Mouse (Mus musculus) G1E-ER4 (cell line): Measurements from ENCODE around the gene Dpp8. TPM values are rescaled to one million over a fixed set of nuclear protein-coding genes. Genes with fewer than 3 reads are reported as not detected.

Source experiments
- GATA1 ChIP-seq: IDR thresholded peaks from one replicate; pipeline ENCODE4 v1.8.0; 2012; ENCODE audit warnings: low read length, inconsistent platforms
- polyA plus RNA-seq: library from polyadenylated mRNA; stranded (reverse); fragments of >175 nt; gene quantifications from 2 replicates; pipeline ENCODE4 v1.2.3, GENCODE M21; 2012

The Dpp8 gene
- polyA plus RNA-seq, 1 experiment = 14.5 TPM

DNA sequence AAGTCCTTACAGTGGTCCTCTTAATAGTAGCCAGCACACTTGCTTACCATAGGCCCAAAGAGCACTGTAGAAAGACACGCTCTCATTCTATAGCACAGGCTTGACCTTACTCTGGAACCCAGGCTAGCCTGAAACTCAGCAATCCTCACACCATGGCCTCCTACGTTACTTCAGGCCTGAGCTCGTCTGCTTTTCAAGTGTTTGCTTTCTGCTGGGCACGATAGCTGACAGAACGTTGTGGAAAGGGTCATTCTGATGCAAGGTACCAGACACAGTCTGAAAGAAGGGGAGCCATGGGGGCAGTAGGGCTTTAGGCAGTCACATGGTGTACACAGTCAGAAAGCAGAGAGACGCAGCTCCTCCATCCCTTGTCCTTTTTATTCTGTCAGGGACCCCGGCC is 32.0 kb downstream of the Dpp8 start:
- TF ChIP-seq GATA1 = no peak

DNA sequence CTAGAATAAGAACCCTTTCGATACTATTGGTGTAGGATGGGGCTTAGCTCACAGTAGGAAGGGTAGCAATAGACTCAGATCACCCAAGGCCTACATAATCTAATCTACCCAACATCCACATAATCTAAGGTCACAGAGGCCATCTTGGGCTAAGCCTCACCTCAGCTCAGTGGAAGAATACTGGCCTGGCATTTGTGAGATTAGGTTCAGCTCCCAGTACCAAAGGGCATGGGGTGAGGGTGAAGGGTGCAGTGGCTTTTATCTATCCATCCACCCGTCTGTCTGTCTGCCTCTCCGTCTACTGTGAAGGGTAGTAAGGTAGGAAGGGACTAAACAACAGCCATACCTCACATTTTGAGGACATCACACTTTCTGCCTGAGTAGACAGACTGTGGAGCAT is 38.4 kb downstream of the Dpp8 start:
- peak; percentile 90 for TF ChIP-seq GATA1

DNA sequence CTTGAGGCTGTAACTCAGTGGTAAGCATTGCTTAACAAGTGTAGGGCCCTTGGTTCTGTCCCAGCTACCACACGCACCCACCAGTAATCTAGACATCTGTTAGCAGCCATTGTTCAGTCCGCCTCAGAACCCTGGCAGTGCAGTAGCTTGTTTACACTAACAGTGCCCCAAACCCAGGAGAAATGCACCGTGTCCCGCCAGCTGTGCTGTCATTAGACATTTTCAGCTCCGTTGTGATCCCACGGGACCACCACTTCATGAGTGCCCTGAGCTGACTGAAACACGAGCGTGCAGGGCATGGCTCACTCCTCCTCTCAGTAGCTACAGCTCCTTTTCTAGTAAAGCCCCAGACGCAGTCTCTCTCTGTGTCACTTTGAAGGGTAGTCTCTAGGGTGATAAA is 41.3 kb downstream of the Dpp8 start:
- no peak for TF ChIP-seq GATA1

DNA sequence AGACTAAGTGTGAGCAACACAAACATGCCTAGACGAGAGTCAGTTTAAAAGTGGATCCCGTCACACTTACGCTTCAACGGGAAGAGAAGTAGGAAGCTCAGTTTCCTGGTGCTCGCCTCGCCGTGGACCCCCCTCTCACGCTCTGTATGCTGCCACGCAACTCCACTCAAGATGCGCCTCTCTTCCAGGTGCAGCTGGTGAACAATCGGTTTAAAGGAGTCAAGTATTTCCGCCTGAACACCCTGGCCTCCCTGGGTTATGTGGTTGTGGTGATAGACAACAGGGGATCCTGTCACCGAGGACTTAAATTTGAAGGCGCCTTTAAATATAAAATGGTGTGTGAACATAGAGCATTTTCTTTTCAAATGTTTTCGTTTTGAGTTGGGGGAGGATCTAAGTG is 42.0 kb downstream of the Dpp8 start:
- no peak for TF ChIP-seq GATA1

DNA sequence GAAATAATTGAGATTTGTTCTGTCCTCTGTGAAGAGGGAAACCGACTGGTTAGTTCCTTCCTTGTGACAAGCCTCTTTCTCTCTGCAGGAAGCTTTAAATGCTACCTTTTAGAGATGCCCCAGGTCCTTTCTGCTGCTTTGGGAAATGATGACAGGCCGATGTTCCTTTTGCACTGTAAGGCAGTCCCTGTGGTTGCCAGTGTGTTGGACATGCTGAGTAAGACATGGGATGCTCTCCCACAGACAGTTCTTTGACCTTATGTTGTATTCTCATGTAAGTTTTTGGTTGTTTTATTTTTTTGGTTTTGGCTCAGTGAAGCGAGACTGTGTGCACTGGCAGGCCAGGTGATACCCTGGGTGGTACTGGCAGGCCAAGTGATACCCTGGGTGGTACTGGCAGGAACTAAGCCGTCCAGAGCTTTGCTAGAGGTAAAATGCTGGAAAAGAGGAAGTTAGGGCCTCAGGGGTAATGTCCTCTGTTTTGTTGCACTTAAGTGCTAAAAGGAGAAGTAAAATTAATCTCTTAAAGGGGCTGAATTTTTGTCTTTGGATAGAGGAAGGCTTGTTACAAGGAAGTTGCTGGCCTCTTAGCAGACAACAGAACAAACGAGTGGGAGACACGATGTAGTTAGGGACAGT is 42.8 kb downstream of the Dpp8 start:
- TF ChIP-seq GATA1 = no peak

DNA sequence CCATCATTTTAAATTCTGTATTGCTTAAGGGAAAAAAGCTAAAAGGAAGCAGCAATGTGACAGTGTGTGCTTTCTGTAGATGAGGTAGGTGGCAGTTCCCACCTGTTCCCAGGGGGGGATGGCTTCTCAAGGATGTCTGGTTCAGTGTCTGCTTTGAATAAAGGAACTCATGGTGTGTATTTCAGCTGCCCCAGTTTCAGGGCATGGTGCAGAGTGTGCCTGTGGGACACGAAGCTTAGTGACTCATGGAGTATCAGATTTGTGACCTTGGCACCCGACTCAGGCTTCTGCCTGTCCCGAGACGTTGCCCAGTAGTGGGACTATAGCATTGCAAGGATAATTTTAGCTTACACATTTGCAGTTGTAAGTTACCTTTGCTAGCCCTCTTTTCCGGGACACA is 45.3 kb downstream of the Dpp8 start:
- no peak for TF ChIP-seq GATA1

DNA sequence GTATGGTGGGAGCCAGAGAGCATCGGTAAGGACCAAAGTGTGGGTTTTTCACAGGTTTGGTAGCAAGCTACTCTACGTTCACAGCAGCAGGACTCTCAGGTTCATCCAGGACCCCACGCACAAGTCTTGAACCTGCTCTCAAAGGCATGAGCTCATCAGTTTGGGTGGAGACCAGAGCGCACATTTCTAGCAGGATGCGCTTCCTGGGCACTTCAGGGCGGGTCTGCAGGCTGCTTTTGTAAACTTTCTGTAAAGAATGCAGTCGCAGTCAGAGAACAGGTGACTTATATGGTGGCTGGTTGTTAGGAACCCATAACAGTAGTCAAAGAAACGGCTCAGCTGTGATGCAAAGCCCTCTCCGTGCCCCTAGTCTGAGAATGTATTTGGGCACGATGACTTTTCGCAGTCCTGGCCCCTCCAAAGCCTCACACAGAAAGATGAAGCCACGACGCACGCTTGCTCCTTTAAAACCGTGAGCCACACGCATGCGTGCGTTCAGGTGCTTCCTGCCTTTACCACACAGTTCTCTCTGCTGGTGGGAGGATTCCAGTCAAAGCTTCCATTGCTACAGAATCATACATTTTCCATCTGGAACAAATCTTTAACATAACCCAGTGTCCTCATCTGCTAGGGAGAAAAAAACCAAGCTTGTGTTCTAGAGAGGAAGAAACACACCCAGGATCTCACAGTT is 51.0 kb downstream of the Dpp8 start:
- TF ChIP-seq GATA1 = no peak

DNA sequence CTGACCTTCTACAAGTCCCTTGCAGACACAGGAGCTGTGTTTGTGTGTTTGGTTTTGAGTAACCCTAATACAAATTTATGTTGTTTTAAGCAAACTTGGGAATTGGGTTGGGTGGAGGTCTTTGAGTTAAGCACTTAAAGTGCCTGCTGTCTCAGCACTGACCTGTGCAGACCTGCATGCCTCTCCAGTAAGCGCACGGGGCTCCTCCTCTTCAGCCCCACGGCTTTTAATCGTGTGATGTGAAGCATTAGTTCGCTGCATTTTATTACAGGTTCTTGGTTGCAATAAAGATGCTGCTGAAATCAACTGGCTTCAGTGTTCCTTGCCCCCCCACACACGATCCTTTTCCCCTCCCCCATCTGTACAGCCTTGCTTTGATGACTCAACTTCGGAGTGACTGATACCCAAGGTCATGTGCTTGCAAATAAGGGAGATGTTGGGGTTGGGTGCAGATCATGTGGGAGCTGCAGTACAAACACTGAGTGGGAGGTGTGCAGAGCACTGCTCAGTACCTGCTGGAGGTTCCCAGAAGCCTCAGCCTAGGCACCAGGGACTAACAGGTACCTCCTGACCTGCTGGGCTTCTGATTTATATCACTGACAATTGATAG is 52.1 kb downstream of the Dpp8 start:
- no peak for TF ChIP-seq GATA1

DNA sequence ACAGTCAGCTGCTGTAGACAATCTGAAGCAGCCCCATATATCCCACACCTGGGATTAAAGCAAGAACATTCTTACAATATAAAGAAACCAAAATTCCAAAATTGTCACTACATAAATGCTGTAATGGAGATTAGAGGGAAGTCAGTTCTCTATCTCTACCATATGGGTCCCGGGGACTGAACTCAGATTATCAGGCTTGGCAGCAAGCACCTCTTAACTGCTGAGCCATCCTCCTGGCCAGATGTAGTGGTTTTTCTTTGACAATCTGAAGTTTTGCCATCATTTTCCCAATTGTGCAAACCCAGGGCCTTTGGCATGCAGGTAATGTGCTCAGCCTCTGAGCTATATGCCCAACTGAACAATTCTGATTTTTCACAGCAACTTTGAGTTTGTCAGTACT is 53.1 kb downstream of the Dpp8 start:
- no peak for TF ChIP-seq GATA1

DNA sequence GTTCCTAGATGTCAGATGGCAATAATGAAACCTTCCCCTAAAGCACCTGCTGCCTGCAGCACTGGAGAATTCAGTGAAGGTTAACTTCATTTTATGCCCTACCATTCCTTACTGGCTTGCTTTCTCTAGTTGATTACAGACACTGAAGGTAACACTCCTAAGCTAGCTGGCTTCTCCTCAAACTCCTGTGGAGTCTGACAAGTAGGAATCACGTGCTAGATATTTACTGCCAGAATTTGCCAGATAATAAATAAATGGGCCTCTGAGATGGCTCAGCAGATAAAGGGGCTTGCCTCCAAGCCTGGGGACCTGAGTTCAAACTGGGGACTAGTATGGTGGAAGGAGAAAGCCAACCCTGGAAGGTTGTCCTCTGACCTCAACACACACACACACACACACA is 54.6 kb downstream of the Dpp8 start:
- TF ChIP-seq GATA1 = no peak

DNA sequence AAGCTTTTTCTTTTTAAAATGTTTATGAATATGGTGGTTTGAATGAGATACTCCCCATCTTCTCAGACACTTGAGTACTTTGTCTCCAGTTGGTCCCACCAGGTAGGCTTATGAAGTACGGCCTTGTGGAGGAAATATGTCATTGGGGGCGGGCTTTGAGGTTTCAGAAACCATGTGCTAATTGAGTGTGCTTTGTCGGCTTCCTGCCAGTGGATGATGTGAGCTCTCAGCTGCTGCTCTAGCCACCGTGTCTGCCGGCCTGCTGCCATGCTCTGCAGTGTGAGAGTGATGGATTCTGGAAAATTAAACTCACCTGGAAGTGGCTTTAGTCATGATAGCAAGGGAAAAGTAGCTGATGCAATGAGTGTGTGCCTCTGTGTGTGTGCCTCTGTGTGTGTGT is 55.3 kb downstream of the Dpp8 start:
- no peak for TF ChIP-seq GATA1

DNA sequence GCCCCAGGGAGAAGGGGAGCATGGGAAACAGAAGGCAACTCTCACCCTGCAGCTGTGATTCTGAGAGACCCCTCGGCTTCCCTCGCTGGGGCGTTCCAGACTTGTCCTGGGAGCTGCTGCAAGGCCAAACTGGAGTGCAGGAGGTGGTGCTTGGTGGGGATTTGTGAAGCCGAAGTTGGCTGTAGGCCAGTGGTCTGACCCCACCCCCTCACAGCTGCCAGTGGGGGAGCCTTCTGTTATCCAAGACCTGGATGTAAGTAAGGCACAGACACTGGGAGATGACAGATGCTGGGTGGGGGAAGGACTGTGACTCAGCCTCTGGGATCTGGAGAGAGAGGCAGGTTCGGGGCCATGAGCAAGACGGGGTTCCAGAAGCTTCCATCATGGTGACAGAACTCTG is 62.0 kb downstream of the Dpp8 start:
- TF ChIP-seq GATA1 = no peak

DNA sequence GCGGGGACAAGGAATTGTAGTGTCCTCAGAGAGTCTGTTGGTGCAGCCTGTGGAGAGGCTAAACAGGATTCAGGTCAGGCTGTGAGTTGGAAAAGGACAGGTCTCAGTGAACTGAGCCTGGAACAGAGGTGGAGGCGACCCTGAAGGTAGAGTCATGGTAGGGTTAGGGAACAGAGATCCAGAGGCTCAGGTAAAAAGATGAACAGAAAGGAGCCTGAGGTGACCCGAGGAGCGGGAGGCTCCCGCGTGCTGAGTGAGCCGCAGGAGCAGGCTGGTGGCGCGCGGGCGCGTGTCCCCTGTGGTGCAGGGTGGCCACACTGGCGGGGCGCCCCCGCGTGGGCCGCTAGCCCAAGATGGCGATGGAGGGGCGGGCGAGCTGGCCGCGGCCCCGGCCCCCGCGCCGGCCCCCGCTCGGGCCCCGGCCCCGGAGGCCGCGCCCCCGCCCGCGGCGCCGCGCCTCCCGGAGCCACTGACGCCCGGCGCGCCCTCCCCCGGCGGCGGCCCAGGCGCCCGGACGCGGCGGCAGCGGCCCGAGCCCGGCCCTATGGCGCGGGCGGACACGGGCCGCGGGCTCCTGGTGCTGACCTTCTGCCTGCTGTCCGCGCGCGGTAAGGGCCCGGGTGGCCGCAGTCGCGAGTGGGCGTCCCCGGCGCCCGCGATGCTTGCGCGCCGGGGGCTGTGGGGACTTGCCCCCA is 68.9 kb downstream of the Dpp8 start, which contains the start of gene Igdcc4:
Gene Igdcc4 (plus strand): TSS at position 496 of the 695 bp plus-strand sequence.
- TF ChIP-seq GATA1 = no peak

DNA sequence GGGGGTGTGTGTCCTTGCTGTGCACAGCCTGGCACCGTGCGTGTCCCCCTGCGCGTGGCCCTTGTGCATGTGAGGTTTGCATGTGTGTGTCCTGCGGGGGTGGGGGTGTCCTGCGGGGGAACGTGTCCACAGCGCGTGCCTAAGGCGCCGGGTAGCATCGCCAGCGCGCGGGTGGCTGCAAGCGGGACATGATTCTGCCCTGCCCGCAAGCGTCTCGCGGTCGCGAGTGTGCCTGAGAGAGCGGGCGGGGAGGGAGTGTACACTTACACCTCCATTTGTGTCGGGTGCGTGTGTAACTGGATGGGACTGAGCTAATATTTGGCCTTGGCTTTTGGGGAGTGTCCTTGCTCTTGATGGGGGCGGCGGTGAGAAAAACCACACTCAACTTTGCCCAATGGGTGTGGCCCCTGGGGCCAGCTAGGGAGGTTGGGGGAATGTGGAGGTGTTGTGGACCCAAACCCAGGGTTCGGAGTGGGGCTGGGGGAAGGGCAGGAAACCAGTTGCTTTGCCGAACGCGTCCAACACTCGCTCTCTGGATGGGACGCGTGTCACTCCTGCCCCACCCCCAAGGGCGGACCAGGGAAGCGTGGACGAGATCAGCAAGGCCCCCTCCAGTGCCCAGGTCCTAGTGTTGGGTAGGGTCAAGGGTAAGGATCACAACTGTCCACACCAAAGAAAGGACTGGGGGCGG is 69.6 kb downstream of the Dpp8 start:
- TF ChIP-seq GATA1 = no peak

DNA sequence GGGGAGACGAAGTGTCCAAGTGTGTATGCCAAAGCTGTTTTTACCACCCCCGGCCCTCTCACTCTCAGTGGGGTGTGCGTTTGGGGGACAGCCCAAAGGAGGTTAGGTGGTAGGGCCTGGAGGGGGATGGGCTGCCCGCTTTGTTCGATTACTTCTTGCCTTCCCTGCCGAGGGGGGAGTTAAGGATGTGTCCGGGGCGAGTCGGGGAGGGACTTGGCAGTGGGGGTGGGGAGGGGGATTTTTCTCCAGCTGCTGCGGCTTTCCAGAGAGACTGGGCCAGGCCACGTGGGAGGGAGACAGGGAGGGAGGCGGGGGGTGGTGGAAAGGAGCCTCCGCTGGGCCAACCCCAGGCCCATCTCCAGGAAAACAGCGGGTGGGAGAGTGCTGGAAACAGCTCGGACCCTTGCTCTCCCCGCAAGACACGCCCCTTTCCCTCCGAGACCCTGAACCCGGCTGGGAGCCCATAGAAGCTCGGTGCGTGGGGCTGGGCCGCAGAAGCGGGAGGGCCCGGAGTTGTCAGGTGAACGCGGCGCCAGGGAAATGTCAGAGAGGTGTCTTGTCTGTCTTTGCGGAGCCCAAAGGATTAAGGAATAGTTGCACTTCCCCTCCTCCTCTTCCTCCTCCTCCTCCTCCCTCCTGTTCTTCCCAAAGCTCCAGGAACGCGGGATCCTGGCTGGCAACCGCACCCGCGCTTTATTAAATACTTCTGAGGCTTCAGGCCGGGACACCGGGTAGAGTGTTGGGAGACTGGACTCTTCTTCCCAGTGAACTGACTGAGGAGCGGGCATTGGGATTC is 70.4 kb downstream of the Dpp8 start:
- TF ChIP-seq GATA1 = no peak

DNA sequence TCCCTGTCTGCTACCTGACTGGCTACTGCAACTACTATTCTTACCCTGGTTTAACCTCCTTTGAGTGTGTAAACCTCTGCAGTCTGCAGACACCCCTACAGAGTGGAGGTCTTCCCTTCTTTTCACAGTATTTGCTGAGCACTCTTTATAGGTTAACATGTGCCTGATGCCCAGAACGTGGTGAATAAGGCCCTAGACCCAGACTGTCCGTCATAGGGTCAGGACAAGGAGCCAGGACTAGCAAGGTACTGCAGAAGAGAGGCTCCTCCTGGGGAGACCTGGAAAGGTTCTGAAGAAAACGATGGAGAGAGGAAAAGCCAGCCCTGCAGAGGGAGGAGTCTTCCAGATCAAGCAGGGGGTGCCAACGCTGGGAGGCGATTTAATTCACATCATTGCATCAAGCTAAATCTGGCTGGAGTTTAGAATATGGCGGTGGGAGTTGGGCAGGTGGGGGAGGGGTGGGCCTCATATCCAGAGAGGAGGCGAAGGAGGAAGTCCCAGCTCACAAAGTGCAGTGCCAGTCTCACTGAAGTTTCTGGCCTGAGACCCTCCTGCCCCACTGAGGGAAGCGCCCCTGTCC is 71.0 kb downstream of the Dpp8 start:
- TF ChIP-seq GATA1 = no peak
